Mouse (Mus musculus) kidney, postnatal 36 days (tissue): ENCODE measurements at regions not wholly inside any gene's neighbourhood (a gene's known extent, or its start where the extent isn't known, plus 50 kb on each side); places are given as distances from the start of the nearest gene placed in this dataset.
A peak's percentile ranks its signal among the peaks of the same experiment; 100 is the strongest.

Source experiments
- DNase-seq, 2 experiments: peaks; one replicate each; pipeline ENCODE4 v3.0.0; 2021 to 2022; ENCODE audit warnings: mixed read lengths in 2 of 2

DNA sequence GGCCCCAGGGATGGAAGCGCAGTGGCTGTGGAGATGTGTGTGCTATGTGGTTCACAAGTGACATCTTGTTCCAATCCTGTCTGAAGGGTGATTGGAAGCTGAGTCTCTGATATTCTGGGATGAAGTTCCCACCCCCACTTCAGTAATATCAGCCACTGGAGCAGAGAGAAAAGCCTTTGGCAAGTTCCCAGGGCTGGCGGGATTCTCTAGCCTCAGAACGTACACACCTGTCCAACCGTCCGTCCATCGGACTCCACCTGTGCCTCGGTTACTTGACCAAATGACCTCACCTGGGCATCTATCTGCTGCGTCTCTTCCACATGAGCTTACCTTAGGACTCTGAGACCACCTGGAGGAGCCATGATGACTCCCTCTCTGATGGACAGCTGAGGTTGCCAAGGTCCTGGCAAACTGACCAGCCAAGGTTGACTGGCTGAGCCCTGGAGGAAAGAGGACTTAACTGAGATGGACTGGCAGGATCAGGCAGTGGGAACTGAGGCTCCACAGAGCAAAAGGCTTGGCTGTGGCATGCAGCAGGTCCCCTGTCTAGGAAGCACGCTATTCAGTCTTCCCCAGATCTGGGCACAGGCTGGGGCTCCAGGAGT, 152.5 kb upstream of the A530016L24Rik start:
- no peak for DNase-seq

GRCm38 (mm10) chr12:112337443-112337842, 151.8 kb upstream of the A530016L24Rik start:
- DNase-seq, result no peak

DNA sequence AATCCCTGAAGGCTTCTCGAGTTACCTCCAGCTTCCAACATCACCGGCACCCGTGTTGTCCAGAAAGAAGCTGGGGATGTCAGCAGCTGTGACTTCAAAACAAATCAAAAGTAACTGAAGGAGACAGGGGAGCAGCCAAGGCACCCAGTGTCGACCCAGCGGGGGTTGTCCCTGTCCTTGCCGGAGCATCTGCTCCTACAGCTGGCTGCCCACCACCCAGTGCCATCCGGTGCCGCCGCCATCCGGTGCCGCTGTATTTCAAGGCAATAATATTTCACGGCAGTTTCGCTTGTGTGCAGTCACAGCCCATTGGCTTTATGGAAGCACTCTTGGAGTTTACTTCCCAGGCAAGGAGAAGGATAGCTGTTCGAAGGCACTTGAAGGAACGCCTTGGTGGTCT, 150.3 kb upstream of the A530016L24Rik start:
- DNase-seq, result no peak

DNA sequence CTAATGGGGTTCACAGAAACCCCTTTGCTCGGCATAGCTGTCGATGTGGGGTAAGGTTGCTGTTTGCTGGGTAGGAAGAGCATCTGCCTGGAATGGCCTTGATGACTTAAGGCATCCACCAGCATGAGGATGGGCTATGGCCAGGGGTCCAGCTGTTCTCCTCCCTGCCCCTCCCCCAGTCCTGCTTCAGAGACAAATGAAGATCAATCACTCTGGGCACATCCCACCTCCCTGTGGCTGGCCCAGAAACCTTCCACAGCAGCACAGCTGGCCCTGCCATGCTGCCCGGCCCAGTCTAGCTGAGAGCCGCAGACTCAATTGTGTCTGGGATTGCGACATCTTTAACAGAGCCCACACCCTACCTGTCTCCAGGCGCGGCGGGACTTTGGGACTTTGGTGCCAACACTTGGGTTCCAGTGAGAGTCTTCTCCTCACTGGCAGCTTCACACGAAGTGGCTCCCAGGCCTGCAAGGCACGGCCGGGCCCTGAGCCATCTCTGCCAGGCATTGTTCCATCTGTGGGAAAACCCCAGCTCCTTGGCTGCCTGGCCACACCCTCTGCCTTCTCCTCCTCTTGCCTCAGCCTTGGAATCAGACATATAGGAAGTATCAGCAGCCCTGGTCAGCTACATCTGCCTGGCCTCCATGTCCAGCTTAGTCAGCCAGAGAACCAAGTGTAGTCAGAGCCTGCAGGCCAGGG, 149.6 kb upstream of the A530016L24Rik start:
- peak; percentile 37 to 38 for DNase-seq

GRCm38 (mm10) chr12:112340248-112340647, 149.0 kb upstream of the A530016L24Rik start:
- DNase-seq, result no peak

DNA sequence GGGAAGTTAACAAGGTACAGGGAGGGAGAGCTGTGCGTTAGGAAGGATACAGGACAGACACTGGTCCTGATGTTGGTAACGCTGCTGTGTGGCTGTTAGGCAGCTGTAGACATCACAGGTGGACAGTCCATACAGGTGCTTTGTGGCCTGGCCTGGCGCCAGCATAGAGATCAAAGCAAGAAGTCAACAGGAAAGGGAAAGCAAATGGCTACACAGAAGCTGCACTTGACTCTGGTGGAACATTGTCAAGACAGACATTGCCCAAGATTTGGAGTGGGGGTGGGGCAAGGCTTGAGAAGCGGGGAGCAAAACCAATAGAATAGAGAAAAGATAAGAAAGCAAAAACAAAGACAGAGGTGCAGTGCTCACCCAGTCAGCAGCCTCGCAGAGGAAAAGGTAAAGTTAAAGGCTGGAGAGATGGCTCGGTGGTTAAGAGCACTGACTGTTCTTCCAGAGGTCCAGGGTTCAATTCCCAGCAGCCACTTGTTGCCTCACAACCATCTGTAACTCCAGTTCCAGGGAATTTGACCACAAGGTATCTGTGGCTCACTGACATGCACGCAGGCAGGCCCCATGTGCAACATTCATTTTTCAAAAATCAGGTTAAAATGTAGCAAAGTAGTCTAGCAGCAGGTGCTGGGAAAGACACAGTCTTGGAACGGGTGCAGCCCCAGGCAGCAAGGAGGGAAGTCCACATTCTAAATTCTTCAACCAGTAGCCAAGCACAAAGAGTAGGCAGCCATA, 147.3 kb upstream of the A530016L24Rik start:
- DNase-seq, result no peak

- peak in 1 of 2 experiments; percentile 33 for DNase-seq
These were observed 146.2 kb upstream of the A530016L24Rik start for GRCm38 (mm10) chr12:112343064-112343463.

DNA sequence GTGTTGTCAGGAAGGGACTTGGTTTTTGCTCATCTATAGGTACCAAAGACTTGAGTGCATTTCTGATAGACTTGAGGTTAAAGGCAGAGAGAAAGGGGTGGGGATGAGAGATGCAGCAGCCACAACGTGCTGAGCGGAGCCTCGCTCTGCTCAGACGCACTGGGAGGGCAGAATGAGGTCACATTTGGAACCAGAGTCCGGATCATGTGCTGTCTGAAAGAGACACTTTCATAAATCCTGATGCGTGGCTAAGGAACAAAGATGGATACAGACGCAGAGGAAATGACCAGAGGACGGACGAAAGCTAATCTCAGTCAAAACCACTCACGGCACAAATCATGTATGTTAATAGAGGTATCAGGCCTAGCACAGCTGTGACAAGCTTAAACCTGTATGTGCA, 145.0 kb upstream of the A530016L24Rik start:
- DNase-seq, result peak; percentile 32

DNA sequence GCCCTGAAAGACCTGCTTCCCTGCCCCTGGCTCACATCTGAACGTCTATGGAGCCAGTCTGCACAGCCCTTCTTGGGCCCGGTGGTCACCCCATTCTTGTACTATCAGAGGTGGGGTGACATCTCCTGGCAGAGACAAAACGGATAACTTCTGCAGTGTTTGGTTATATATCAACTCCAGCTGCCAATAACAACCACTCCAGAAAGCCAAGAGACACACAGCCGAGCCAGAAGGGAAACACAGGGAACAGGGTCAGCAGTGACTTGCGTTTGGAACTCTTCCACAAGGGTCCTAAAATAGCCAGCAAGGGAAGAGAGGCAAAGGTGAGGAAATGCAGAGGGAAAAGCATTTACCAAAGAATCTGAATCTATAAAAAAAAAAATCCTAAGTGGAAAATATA, 143.5 kb upstream of the A530016L24Rik start:
- no peak for DNase-seq

DNA sequence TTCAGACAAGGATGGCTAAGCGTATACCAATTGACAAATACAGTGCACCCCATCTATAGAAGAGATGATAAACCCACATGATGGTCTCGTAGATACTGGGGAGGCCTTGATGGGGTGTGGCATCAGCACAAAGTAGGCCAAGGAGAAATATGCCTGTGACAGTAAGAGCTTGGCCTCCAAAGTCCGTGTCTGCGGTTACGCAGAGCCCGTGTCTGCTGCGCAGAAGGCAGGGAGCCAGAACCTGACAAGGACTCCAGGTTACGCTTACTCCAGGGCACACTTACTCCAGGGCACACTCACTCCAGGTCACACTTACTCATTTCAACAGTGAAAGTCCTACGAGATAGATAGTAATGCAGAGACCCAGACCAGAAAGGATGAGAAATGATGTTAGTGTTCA, 141.1 kb upstream of the A530016L24Rik start:
- no peak for DNase-seq

DNA sequence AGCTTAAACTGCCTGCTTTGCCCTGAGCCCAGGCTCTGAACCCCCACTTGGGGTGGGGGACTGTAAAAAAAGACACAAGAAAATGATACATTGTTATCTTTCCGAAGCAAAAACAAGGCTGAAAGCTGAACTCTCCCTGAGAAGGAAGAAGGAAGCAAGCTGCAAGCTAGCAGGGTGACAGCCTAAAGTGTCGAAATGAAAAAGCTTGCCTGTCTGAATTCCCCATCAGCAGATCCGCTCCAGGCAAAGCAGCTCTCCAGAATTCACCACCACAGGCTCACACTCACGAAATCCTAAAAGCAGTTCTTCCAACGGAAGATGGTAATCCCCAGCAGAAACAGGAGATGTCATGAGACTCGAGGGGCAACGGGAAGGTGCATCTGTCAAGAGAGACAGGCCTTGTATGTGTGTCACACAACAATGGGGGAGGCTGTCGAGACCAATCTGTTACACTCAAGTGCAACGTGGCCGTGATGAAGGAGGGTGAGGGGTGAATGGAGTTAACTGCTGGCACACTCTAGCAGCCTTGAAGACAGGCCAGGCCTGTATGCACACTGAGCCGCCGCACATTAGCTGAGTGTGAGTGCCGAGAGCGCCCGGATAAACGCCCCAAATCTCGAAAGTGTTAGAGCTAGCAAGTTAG, 139.5 kb upstream of the A530016L24Rik start:
- DNase-seq, result no peak

DNA sequence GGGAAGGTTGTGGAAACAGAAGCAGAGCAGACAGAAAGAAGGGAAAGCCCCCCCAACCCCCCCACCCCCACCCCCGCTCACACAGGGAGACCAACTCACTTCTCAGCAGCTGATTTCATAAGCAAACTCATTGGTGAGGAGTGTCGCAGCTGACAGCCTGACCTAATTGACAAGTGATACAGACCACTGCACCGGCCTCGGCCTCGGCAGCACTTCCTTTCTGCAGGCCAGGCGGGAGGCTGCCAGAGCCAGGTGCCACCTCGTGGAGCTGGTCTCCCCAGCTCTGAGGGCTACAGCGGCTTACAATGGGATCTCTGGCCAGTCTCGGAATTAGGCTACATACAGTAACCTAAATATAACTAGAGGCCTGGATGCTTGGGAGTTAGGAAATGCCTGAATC, 138.5 kb upstream of the A530016L24Rik start:
- DNase-seq, result peak in 1 of 2 experiments; percentile 32

- no peak for DNase-seq
These were observed 125.9 kb upstream of the A530016L24Rik start for GRCm38 (mm10) chr12:112363349-112363748.

GRCm38 (mm10) chr12:112367221-112367620, 122.0 kb upstream of the A530016L24Rik start:
- no peak for DNase-seq

DNA sequence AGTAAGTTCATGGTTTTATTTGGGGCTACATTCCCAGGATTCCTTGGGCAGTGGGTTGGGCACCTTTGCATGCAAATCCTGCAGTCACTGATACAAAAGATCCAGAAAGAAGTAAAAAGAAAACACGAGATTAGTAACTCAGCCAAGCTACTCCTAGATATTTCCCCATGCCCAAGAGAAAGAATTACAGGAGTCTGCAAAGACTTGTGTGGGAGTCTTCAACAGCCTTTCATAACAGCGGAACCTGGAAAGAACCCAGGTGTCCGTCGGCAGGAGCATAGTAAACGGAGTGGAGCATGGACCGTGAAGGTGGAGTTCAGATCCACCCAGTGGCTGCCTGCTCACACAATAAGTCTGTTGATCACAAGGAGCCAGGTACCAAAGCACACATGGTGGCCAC, 121.1 kb upstream of the A530016L24Rik start:
- DNase-seq, result no peak

- peak; percentile 44 to 60 for DNase-seq
These were observed 119.5 kb upstream of the A530016L24Rik start for GRCm38 (mm10) chr12:112369581-112370371.

DNA sequence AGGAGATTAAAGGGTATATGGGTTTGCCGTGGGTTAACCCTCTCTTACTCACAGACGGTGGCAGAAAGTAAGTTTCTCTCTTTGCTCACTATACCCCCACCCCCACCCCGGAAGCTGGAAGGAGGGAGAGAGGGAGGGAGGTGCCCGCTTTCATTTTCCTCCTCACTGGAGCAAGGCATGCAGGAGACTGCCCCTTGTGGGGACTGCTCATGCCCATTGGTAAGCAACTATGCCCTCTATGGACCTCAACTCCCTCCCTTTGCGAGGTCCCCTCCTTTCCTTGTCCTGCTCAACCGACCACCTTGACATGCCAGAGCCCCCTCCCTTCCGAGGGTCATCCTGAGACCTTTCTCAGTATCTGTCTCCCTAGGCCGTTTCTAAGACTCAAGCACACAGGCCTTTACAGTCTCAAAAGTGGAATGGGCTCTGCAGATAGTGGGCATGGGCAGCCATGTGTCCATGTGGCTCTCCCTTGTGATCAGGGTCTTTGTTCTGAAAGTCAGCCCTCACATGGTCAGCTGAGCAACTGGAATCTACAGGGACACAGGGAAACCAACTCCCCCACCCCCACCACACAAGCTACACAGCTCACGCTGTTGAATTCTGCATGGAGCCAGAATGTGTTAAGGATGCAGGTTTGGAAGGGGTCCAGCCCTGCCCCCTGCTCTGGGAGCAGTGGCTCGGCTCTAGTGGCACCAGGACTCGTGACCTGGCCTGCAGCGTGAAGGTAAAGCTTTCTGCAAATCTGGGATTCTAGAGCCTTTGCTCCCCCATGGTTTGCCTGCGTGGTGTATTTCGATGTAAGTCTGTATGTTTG, 116.8 kb upstream of the A530016L24Rik start:
- DNase-seq, result no peak

DNA sequence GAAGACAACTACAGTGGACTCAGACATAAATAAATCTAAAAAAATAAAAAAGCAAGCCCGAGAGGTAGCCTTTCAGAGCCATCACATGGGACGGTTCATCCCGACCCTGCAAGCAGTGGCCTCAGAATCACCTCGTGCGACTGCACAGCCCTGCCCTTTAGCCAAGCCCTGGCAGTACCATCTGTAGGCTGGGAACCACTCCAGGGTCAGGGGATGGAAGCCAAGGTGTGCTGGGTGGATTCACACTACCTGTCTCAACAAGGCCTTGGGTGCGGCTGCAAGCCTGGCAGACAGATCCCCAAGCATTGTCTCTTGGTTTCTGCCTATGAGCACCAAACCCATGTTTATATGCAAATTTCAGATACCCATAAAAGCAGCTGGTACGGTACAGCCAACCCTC, 115.3 kb upstream of the A530016L24Rik start:
- DNase-seq, result no peak

GRCm38 (mm10) chr12:112376236-112376635, 113.0 kb upstream of the A530016L24Rik start:
- peak; percentile 17 to 24 for DNase-seq

DNA sequence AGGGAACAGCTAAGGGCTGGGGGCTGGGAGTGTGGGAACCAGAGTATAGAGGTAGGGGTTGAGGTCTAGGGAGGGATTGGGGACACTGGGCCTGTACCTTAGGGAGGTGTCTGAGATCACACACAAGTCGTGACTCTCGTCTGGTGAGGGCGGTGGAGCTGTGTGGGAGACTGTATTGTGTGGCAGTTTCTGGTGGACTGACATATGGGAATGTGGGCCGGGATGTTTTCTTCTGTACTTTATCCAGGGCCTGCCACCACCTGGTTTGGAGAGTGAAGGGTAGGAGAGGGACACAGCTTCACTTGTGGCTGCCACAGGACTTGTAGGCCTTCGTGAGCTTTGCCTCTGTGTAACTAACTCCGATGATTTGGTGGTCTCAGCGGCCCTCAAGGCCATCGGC, 112.5 kb upstream of the A530016L24Rik start:
- DNase-seq, result no peak

DNA sequence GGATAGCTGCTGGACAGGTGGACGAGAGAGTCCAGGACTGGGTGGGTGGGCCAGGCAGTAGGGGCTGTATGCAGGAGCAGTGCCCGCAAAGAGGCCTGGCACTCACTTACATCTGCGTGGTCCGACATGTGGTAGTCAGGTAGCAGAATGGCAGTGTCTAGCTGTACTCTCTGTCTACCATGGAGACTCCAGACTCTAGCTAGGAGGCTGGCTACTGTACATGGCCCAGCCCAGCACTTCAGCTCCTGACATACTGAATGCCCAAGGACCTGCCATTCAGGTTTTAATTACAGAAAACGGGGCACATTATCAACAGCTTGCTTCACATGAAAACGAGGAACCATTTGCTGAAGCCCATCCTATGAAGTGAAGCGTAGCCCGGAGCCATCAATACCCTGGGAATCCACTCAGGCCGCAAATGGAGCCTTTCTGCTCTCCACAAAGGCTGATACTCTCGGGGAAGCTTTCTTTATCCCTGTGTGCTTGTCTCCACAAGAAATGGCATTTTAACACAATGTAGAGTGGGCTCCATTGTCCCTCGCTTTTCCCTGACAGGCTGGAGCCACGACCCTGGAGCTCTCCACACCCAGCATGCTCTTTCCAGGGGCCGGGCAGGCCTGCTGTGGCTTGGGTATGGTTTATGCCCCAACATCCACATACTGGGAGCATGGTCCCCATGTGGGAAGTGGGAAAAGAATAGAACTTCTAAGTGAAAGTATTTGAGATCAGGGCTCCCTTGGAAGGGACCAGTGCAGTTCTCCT, 110.6 kb upstream of the A530016L24Rik start:
- no peak for DNase-seq
